Mouse (Mus musculus) C2C12 (cell line): Measurements from ENCODE around the gene Sept7. TPM values are rescaled to one million over a fixed set of nuclear protein-coding genes. Genes with fewer than 3 reads are reported as not detected.

Experiments
- H3K27me3 ChIP-seq: one replicate; pipeline ENCODE4 v1.6.1; 2011; ENCODE audit not compliant: control insufficient read depth, insufficient read depth, insufficient read length
- H3K36me3 ChIP-seq: one replicate; pipeline ENCODE4 v1.6.1; 2011; ENCODE audit not compliant: control insufficient read depth, insufficient read depth
- H3K4me3 ChIP-seq: one replicate; pipeline ENCODE4 v1.5.1; 2011; ENCODE audit warnings: mild to moderate bottlenecking, control low read depth; ENCODE audit not compliant: poor library complexity, insufficient read depth, severe bottlenecking
- H3K79me2 ChIP-seq: one replicate; pipeline ENCODE4 v1.6.1; 2011; ENCODE audit not compliant: control insufficient read depth, insufficient read depth
- H3K79me3 ChIP-seq: one replicate; pipeline ENCODE4 v1.6.1; 2011; ENCODE audit warnings: low read depth, control low read depth
- H3ac ChIP-seq: one replicate; pipeline ENCODE3; 2011; ENCODE audit warnings: low read depth; ENCODE audit not compliant: control insufficient read depth, insufficient read length
- CEBPB ChIP-seq: IDR thresholded peaks from one replicate; pipeline ENCODE4 v1.6.1; 2011; ENCODE audit warnings: low read depth, mild to moderate bottlenecking, control low read depth, moderate library complexity
- CTCF ChIP-seq: IDR thresholded peaks from one replicate; pipeline ENCODE4 v1.5.1; 2011; ENCODE audit not compliant: control insufficient read depth, insufficient read depth, insufficient read length
- FOSL1 ChIP-seq: IDR thresholded peaks from one replicate; pipeline ENCODE4 v1.8.0; 2011; ENCODE audit warnings: mild to moderate bottlenecking, low read length; ENCODE audit not compliant: poor library complexity, insufficient read depth, severe bottlenecking
- MAX ChIP-seq: IDR thresholded peaks from one replicate; pipeline ENCODE4 v1.6.1; 2011; ENCODE audit warnings: mild to moderate bottlenecking, control low read depth
- MYOD1 ChIP-seq: IDR thresholded peaks from one replicate; pipeline ENCODE4 v1.6.1; 2011; ENCODE audit warnings: low read depth; ENCODE audit not compliant: control insufficient read depth, insufficient read length
- MYOG ChIP-seq: IDR thresholded peaks from one replicate; pipeline ENCODE4 v1.6.1; 2011; ENCODE audit not compliant: control insufficient read depth, insufficient read length; ENCODE audit errors: extremely low read depth
- USF1 ChIP-seq: IDR thresholded peaks from one replicate; pipeline ENCODE4 v1.6.1; 2011; ENCODE audit warnings: low read depth, mild to moderate bottlenecking, control low read depth, moderate library complexity
- long read RNA-seq, 2 experiments: library from polyadenylated mRNA; unstranded; transcript quantifications; one replicate each; pipeline ENCODE4 v2.0.0; 2019 to 2020
- polyA plus RNA-seq: library from polyadenylated mRNA; unstranded; fragments of >200 nt; fragmentation: generic; extraction: Trizol; gene quantifications from one replicate; pipeline ENCODE4 v1.2.1, GENCODE M21; 2012; ENCODE audit warnings: missing spikeins

Sept7 gene
- polyA plus RNA-seq: 38.9 TPM
- long read RNA-seq, experiment 1, partial matches to known transcripts: 30 of 215 reads
- long read RNA-seq, experiment 1, other reads (novel, unspliced or antisense): 185 of 215 reads
- long read RNA-seq, experiment 2, partial matches to known transcripts: 67 of 941 reads
- long read RNA-seq, experiment 2, other reads (novel, unspliced or antisense): 873 of 941 reads

GRCm38 (mm10) chr9:25252283-25252726, at the start of gene Sept7:
Gene Sept7 (plus strand): TSS chr9:25252439.
- no peak for TF ChIP-seq MYOG
- TF ChIP-seq MAX: peak; percentile 73

GRCm38 (mm10) chr9:25208087-25208803, 44.0 kb upstream of the Sept7 start:
- Histone ChIP-seq H3K36me3 (no peaks in the 10 kb centered on the region), H3K79me2 (no peaks in the 10 kb centered on the region), H3K79me3 (no peaks in the 10 kb centered on the region), H3ac (no peak overlapping the region), H3K4me3 (no peak overlapping the region), H3K27me3 (no peaks in the 10 kb centered on the region)
- TF ChIP-seq MAX (no peak), CTCF (no peak), USF1 (no peak), MYOD1 (no peak), MYOG (no peak), FOSL1 (no peak), CEBPB (no peak)

More at GRCm38 (mm10) chr9:25252283-25252726, at the start of gene Sept7:
- Histone ChIP-seq H3K27me3 (no peaks in the 10 kb centered on the region), H3K36me3 (peaks cover 4% of the 10 kb centered on the region), H3K79me3 (peaks cover 45% of the 10 kb centered on the region), H3ac (peak within 1 kb of the TSS; percentile 91), H3K79me2 (peaks cover 65% of the 10 kb centered on the region), H3K4me3 (peak within 1 kb of the TSS; percentile 64)

DNA sequence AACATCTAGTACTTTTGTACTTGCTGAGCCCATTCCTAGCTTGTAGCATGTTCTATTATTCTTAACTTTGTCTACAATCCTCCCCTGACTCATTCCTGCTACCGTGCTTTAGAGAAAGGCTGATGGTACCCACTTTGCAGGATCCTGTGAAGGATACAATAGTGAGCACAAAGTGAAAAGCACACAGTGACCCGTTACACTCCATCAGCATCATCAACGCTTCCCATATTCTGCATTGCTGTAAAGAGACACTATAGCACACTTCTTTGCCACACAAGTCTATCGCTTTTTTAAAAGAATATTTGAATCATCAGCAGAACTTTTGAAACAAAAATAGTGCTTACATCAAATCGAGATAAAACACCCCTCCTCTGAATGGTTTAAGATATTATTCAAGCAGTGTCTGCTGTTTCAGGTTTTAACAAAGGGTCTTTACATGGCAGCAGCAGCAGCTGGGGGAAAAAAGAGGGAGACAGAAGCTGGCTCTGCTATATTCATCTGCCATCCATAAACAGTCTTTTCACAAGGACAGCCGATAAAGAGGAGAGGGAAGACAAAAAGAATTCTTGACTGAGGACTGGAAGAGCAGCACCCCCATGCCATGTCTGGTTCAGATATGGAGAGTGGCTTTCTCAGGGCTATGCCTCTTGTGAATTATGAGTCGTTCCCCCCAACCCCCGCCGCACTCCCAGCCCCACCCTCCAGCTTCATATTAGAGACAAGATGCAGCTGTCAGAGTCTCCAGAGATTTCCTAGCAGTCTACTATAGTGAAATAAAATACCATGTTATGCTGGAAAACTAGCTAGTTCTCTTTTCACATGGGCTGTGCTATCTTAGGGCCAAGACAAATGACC, 39.7 kb upstream of the Sept7 start:
- Histone ChIP-seq H3K79me3 (no peaks in the 10 kb centered on the region), H3K36me3 (no peaks in the 10 kb centered on the region), H3K4me3 (no peak overlapping the region), H3ac (no peak overlapping the region), H3K27me3 (no peaks in the 10 kb centered on the region), H3K79me2 (no peaks in the 10 kb centered on the region)
- TF ChIP-seq USF1 (no peak), CTCF (no peak), MYOG (no peak), FOSL1 (no peak), MYOD1 (no peak), CEBPB (no peak), MAX (no peak)

DNA sequence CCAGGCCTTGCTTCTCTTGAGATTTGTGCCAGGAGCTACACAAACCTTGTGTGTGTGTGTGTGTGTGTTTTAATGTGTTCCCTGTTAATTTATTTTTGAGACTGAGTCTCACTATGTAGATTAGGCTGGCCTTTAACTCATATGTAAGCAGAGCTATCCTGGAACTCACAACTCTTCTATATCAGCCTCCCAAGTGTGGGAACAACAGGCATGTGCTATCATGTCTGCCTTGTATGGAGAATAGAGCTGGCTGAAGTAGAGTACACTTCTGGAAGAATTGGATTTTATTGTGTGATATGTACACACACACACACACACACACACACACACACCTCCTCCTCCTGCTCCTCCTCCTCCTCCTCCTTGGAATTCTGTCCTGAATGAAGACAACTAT, 39.1 kb upstream of the Sept7 start:
- no peaks in the 10 kb centered on the region for H3K36me3 ChIP-seq
- H3ac ChIP-seq: no peak overlapping the region
- no peaks in the 10 kb centered on the region for H3K79me3 ChIP-seq
- no peak overlapping the region for H3K4me3 ChIP-seq
- H3K79me2 ChIP-seq: no peaks in the 10 kb centered on the region
- TF ChIP-seq MYOD1 (no peak), CTCF (no peak), MAX (no peak), CEBPB (no peak), FOSL1 (no peak), MYOG (no peak), USF1 (no peak)
- H3K27me3 ChIP-seq: no peaks in the 10 kb centered on the region

DNA sequence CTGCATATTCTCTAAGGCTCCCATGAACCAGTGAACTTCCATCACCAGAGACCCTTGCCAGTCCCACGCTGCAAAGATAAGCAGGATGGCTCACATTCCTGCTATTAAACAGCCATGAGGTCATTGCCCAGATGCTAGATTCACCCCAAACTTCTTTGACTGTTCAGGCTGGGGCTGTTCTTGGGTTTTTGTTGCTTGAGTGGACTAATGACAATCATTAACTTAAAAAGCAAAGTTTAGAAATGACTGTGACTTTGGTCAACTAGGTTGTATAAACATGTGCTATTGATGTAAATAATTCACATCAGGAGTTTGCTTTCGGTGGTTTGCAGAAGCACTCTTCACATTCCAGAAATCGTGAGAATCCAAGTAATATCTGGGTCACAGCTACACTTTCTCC, 36.8 kb upstream of the Sept7 start:
- Histone ChIP-seq H3K79me2 (no peaks in the 10 kb centered on the region), H3K79me3 (no peaks in the 10 kb centered on the region), H3K4me3 (no peak overlapping the region), H3ac (no peak overlapping the region), H3K27me3 (no peaks in the 10 kb centered on the region), H3K36me3 (no peaks in the 10 kb centered on the region)
- no peak for TF ChIP-seq CTCF
- no peak for TF ChIP-seq USF1
- TF ChIP-seq CEBPB: no peak
- no peak for TF ChIP-seq MYOG
- no peak for TF ChIP-seq FOSL1
- no peak for TF ChIP-seq MYOD1
- no peak for TF ChIP-seq MAX
